Mouse (Mus musculus) gastrocnemius, adult 8-10 months (tissue): ENCODE data around the gene Immt. TPM values are rescaled to one million over a fixed set of nuclear protein-coding genes. Genes with fewer than 3 reads are reported as not detected.

Experiments used
- DNase-seq, 2 experiments: peaks; one replicate each; pipeline ENCODE4 v3.0.0; 2022; ENCODE audit warnings: low spot score in 2 of 2
- total RNA-seq, 4 experiments: library from RNA; stranded (reverse); gene quantifications; 2 replicates each; pipeline ENCODE4 v1.2.4; 2022

The Immt gene
- total RNA-seq = 100 to 1,000 TPM; 260 to 279 (median 270) TPM

GRCm38 (mm10) chr6:71830690-71831580, at the start of gene Immt:
TSS of gene Immt (plus strand) at chr6:71831331.
- DNase-seq = peak; percentile 93 to 98

- no peak for DNase-seq
Observed at GRCm38 (mm10) chr6:71783165-71783564, 48.0 kb upstream of the Immt start.

- DNase-seq = no peak
Observed at GRCm38 (mm10) chr6:71788348-71788747, 42.8 kb upstream of the Immt start.

GRCm38 (mm10) chr6:71791771-71792170, 39.4 kb upstream of the Immt start:
- peak; percentile 15 to 31 for DNase-seq

GRCm38 (mm10) chr6:71799391-71799790, 31.7 kb upstream of the Immt start:
- DNase-seq = no peak

GRCm38 (mm10) chr6:71801011-71801713, 30.0 kb upstream of the Immt start:
- no peak for DNase-seq

- no peak for DNase-seq
Observed at GRCm38 (mm10) chr6:71801714-71802094, 29.4 kb upstream of the Immt start.

GRCm38 (mm10) chr6:71803609-71804008, 27.5 kb upstream of the Immt start:
- no peak for DNase-seq

- DNase-seq = peak in 1 of 2 experiments; percentile 30
Observed at GRCm38 (mm10) chr6:71804061-71804829, 26.9 kb upstream of the Immt start.

GRCm38 (mm10) chr6:71806713-71807112, 24.4 kb upstream of the Immt start:
- no peak for DNase-seq

GRCm38 (mm10) chr6:71809890-71810289, 21.2 kb upstream of the Immt start:
- no peak for DNase-seq

GRCm38 (mm10) chr6:71812820-71813219, 18.3 kb upstream of the Immt start:
- DNase-seq = no peak

GRCm38 (mm10) chr6:71819764-71820292, 11.3 kb upstream of the Immt start:
- DNase-seq = no peak

GRCm38 (mm10) chr6:71823085-71823484, 8.0 kb upstream of the Immt start:
- no peak for DNase-seq

- peak; percentile 75 to 82 for DNase-seq
Observed at GRCm38 (mm10) chr6:71823488-71823887, 7.6 kb upstream of the Immt start.

GRCm38 (mm10) chr6:71823961-71824360, 7.2 kb upstream of the Immt start:
- no peak for DNase-seq

GRCm38 (mm10) chr6:71826869-71827268, 4.3 kb upstream of the Immt start, which contains the start of gene Mrpl35:
TSS of gene Mrpl35 (minus strand) at chr6:71826969.
- no peak for DNase-seq

- DNase-seq = no peak
Observed at GRCm38 (mm10) chr6:71829768-71830167, 1.4 kb upstream of the Immt start.

GRCm38 (mm10) chr6:71831581-71831960, 440 bp downstream of the Immt start:
- DNase-seq = peak; percentile 94 to 96

- no peak for DNase-seq
Observed at GRCm38 (mm10) chr6:71836811-71837210, 5.7 kb downstream of the Immt start.

- DNase-seq = no peak
Observed at GRCm38 (mm10) chr6:71839815-71840214, 8.7 kb downstream of the Immt start.
